Mouse (Mus musculus) c-Kit-positive CD71-positive TER-119-positive erythroid progenitor cells, embryonic 14.5 days (primary cell): ENCODE data around the gene Ncbp1.
A peak's percentile ranks its signal among the peaks of the same experiment; 100 is the strongest.

Source experiments
- DNase-seq: peaks from one replicate; pipeline ENCODE4 v3.0.0-alpha.2; 2013; ENCODE audit warnings: low spot score

The Ncbp1 gene

GRCm38 (mm10) chr4:46138287-46139222 lies at the start of gene Ncbp1, which contains the start of gene Tstd2:
TSS of gene Ncbp1 (plus strand) at chr4:46138613.
TSS of gene Tstd2 (minus strand) at chr4:46138694.
- DNase-seq = peak; percentile 91

GRCm38 (mm10) chr4:46089524-46090125 lies 48.8 kb upstream of the Ncbp1 start:
- DNase-seq = no peak

- DNase-seq = no peak
These were observed 45.9 kb upstream of the Ncbp1 start for GRCm38 (mm10) chr4:46092429-46093076.

GRCm38 (mm10) chr4:46094916-46095825 lies 43.2 kb upstream of the Ncbp1 start:
- no peak for DNase-seq

- DNase-seq = no peak
These were observed 42.6 kb upstream of the Ncbp1 start for GRCm38 (mm10) chr4:46095826-46096159.

GRCm38 (mm10) chr4:46096546-46096945 lies 41.9 kb upstream of the Ncbp1 start:
- DNase-seq = no peak

- DNase-seq = no peak
These were observed 40.8 kb upstream of the Ncbp1 start for GRCm38 (mm10) chr4:46097591-46097990.

- DNase-seq = no peak
These were observed 39.3 kb upstream of the Ncbp1 start for GRCm38 (mm10) chr4:46099132-46099531.

- DNase-seq = no peak
These were observed 37.9 kb upstream of the Ncbp1 start for GRCm38 (mm10) chr4:46100539-46100938.

- DNase-seq = no peak
These were observed 37.2 kb upstream of the Ncbp1 start for GRCm38 (mm10) chr4:46101211-46101711.

- no peak for DNase-seq
These were observed 36.2 kb upstream of the Ncbp1 start for GRCm38 (mm10) chr4:46102078-46102769.

- DNase-seq = no peak
These were observed 28.3 kb upstream of the Ncbp1 start for GRCm38 (mm10) chr4:46110084-46110483.

GRCm38 (mm10) chr4:46111361-46111760 lies 27.1 kb upstream of the Ncbp1 start:
- no peak for DNase-seq

- no peak for DNase-seq
These were observed 23.1 kb upstream of the Ncbp1 start for GRCm38 (mm10) chr4:46115308-46115707.

GRCm38 (mm10) chr4:46116544-46117175 lies 21.8 kb upstream of the Ncbp1 start:
- no peak for DNase-seq

GRCm38 (mm10) chr4:46117536-46117935 lies 20.9 kb upstream of the Ncbp1 start:
- DNase-seq = no peak

GRCm38 (mm10) chr4:46119514-46120094 lies 18.8 kb upstream of the Ncbp1 start:
- DNase-seq = no peak

GRCm38 (mm10) chr4:46120767-46121166 lies 17.6 kb upstream of the Ncbp1 start:
- no peak for DNase-seq

- no peak for DNase-seq
These were observed 15.1 kb upstream of the Ncbp1 start for GRCm38 (mm10) chr4:46123358-46123757.

GRCm38 (mm10) chr4:46126541-46126940 lies 11.9 kb upstream of the Ncbp1 start:
- peak; percentile 68 for DNase-seq
